8 mouse cellular contexts compared by ENCODE assay signal in the genomic region with DNA sequence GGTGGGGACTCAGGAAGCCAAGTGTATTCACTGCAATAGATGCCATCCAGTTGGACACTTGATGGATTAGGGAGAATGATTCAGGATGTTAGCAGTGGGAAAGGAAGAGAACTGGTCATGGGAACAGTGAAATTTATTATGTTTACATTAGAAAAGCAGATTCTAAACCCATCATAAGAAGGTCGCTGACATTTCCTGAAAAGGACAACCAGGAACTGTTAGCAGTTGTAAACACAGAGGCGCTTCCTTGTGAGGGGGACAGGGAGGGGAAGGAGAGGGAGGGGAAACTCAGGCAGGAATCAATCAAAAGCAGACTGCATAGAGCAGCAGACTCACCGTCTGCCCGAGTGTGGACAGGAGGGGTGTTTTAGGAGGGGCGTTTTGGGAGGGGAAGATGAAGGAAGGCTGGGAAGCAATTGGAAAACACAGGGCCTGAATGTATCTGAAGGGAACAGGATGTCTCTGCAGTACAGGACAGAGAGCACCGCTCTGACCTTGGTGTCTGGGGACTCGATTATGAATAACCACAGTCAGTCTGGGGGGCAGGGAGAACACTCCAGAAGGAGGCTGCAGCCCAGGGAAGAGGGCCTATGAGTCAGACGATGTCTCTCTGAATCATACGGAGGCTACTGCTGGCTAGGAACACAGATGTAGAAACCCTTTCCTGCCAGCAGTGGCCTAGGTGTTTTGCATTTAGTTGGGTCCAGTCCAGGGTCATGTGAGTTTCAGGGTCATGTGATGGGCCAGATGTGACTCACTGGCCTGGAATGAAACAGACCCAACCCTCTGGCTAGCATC. TPM values are rescaled to one million over a fixed set of nuclear protein-coding genes. Genes with fewer than 3 reads are reported as not detected.
DNase-seq lines count a peak whose midpoint lies in the region; ATAC-seq lines count a peak whose summit lies in the region.

No protein-coding gene starts in this region.

- H3K9me3 ChIP-seq in embryonic facial prominence, embryonic 15.5 days (replicated peaks): no peaks in the 10 kb centered on the region
- H3K9me3 ChIP-seq in limb, embryonic 12.5 days: no peaks in the 10 kb centered on the region
- H3K9me3 ChIP-seq in midbrain, embryonic 14.5 days (ENCODE audit: control insufficient read depth, low read length): no peaks in the 10 kb centered on the region

- DNase-seq in 3T3-L1 (ENCODE audit: low read depth, low spot score) (peak; percentile 100), MN1 (ENCODE audit: low spot score) (peak; percentile 95)
- DNase-seq in heart, postnatal 4 days: peak; percentile 79
- no peak for DNase-seq in midbrain, embryonic 14.5 days
- no peak for DNase-seq in spleen, postnatal 4 days (ENCODE audit: low spot score in 2 of 2)

- H3K27me3 ChIP-seq in embryonic facial prominence, embryonic 15.5 days: no peaks in the 10 kb centered on the region
- no peaks in the 10 kb centered on the region for H3K27me3 ChIP-seq in limb, embryonic 12.5 days
- H3K27me3 ChIP-seq in midbrain, embryonic 14.5 days (ENCODE audit: control insufficient read depth, insufficient read depth, low read length): no peaks in the 10 kb centered on the region

- H3K4me3 ChIP-seq in embryonic facial prominence, embryonic 15.5 days (replicated peaks): no peak overlapping the region
- H3K4me3 ChIP-seq in limb, embryonic 12.5 days (replicated peaks): no peak overlapping the region
- H3K4me3 ChIP-seq in midbrain, embryonic 14.5 days (replicated peaks; ENCODE audit: low read depth, low read length): no peak overlapping the region

- H3K27ac ChIP-seq in embryonic facial prominence, embryonic 15.5 days (replicated peaks): peak overlapping the region; percentile 52
- H3K27ac ChIP-seq in limb, embryonic 12.5 days: peak overlapping the region; percentile 73
- H3K27ac ChIP-seq in midbrain, embryonic 14.5 days (replicated peaks; ENCODE audit: low read depth, low read length): peak overlapping the region; percentile 22; the same call in 1 of the 2 replicates

- peaks cover 20% of the 10 kb centered on the region for H3K4me1 ChIP-seq in embryonic facial prominence, embryonic 15.5 days
- H3K4me1 ChIP-seq in limb, embryonic 12.5 days (replicated peaks): peaks cover 22% of the 10 kb centered on the region
- no peaks in the 10 kb centered on the region for H3K4me1 ChIP-seq in midbrain, embryonic 14.5 days (ENCODE audit: control insufficient read depth, insufficient read depth, low read length)

- peak; percentile 61 for ATAC-seq in embryonic facial prominence, embryonic 15.5 days (ENCODE audit: insufficient number of reproducible peaks, low FRiP score, low TSS enrichment, low read depth)
- 0 out of 2 replicates have a peak, but pooled peaks have one; percentile 42 for ATAC-seq in limb, embryonic 12.5 days (ENCODE audit: insufficient number of reproducible peaks, insufficient read depth, low FRiP score, low TSS enrichment, low read depth)
- ATAC-seq in midbrain, embryonic 14.5 days (ENCODE audit: low FRiP score, low TSS enrichment): no peak
- no peak; the same call in 1 of the 2 replicates for ATAC-seq in megakaryocyte-erythroid progenitor cell, adult 5-6 weeks (replicated peaks; ENCODE audit: low FRiP score, low TSS enrichment, poor library complexity, severe bottlenecking)

- H3K4me2 ChIP-seq in embryonic facial prominence, embryonic 15.5 days (replicated peaks): no peak overlapping the region
- 0 out of 2 replicates have a peak overlapping the region, but pooled peaks have one; percentile 16 for H3K4me2 ChIP-seq in limb, embryonic 12.5 days
- no peak overlapping the region for H3K4me2 ChIP-seq in midbrain, embryonic 14.5 days (ENCODE audit: low read length)

- H3K36me3 ChIP-seq in embryonic facial prominence, embryonic 15.5 days: peaks cover 11% of the 10 kb centered on the region
- H3K36me3 ChIP-seq in limb, embryonic 12.5 days: peaks cover 22% of the 10 kb centered on the region
- H3K36me3 ChIP-seq in midbrain, embryonic 14.5 days (ENCODE audit: control insufficient read depth, insufficient read depth, low read length): peaks cover 10% of the 10 kb centered on the region

- no peak overlapping the region for H3K9ac ChIP-seq in embryonic facial prominence, embryonic 15.5 days
- no peak overlapping the region for H3K9ac ChIP-seq in limb, embryonic 12.5 days (replicated peaks)
- H3K9ac ChIP-seq in midbrain, embryonic 14.5 days (replicated peaks; ENCODE audit: low read length): no peak overlapping the region; the same call in 1 of the 2 replicates

- 20% methylated on average over 9 of the region's 9 CpGs for WGBS in embryonic facial prominence, embryonic 15.5 days
- WGBS in limb, embryonic 12.5 days: 23% methylated on average over 9 of the region's 9 CpGs
- 57% methylated on average over 9 of the region's 9 CpGs for WGBS in midbrain, embryonic 14.5 days

RNA-seq across cellular contexts. Expression of a gene that starts 12.9 kb away (rescaled TPM):
- 16.5 and 18.1 TPM in 2 replicates for polyA plus RNA-seq in embryonic facial prominence, embryonic 15.5 days (2015; fragmentation: Nextera tagmentation; extraction: Ambion mirVana)
- total RNA-seq in heart, postnatal 4 days (2021): 10 to 100 TPM; 21.7 to 23.1 TPM
- polyA plus RNA-seq in limb, embryonic 12.5 days (2016; fragmentation: Nextera tagmentation; extraction: Ambion mirVana): 22.8 and 23.1 TPM in 2 replicates
- polyA plus RNA-seq in midbrain, embryonic 14.5 days (2014; fragmentation: Nextera tagmentation; extraction: Ambion mirVana): 10.3 and 12.8 TPM in 2 replicates
- 22.7 and 37.5 TPM in 2 replicates for total RNA-seq in megakaryocyte-erythroid progenitor cell, adult 5-6 weeks (2014; fragmentation: Nextera tagmentation)
- 17.0 TPM in 2 replicates for total RNA-seq in megakaryocyte-erythroid progenitor cell, adult 5-6 weeks (2017)

RNA-seq across cellular contexts. Expression of a gene that starts 26.1 kb away (rescaled TPM):
- 0.16 and 0.28 TPM in 2 replicates for polyA plus RNA-seq in embryonic facial prominence, embryonic 15.5 days (2015; fragmentation: Nextera tagmentation; extraction: Ambion mirVana)
- total RNA-seq in heart, postnatal 4 days (2021): not detected
- 0.20 and 0.64 TPM in 2 replicates for polyA plus RNA-seq in limb, embryonic 12.5 days (2016; fragmentation: Nextera tagmentation; extraction: Ambion mirVana)
- polyA plus RNA-seq in midbrain, embryonic 14.5 days (2014; fragmentation: Nextera tagmentation; extraction: Ambion mirVana): not detected in 2 replicates
- total RNA-seq in megakaryocyte-erythroid progenitor cell, adult 5-6 weeks (2014; fragmentation: Nextera tagmentation): not detected in 2 replicates
- total RNA-seq in megakaryocyte-erythroid progenitor cell, adult 5-6 weeks (2017): 0.80 TPM in 1 of 2 replicates, not detected in the other

RNA-seq across cellular contexts. Expression of a gene that starts 30.5 kb away (rescaled TPM):
- polyA plus RNA-seq in embryonic facial prominence, embryonic 15.5 days (2015; fragmentation: Nextera tagmentation; extraction: Ambion mirVana): 10.1 and 10.2 TPM in 2 replicates
- total RNA-seq in heart, postnatal 4 days (2021): 1 to 10 TPM; 1.8 to 2.2 TPM
- 8.0 and 9.7 TPM in 2 replicates for polyA plus RNA-seq in limb, embryonic 12.5 days (2016; fragmentation: Nextera tagmentation; extraction: Ambion mirVana)
- 4.1 and 5.6 TPM in 2 replicates for polyA plus RNA-seq in midbrain, embryonic 14.5 days (2014; fragmentation: Nextera tagmentation; extraction: Ambion mirVana)
- 45.8 and 69.9 TPM in 2 replicates for total RNA-seq in megakaryocyte-erythroid progenitor cell, adult 5-6 weeks (2014; fragmentation: Nextera tagmentation)
- total RNA-seq in megakaryocyte-erythroid progenitor cell, adult 5-6 weeks (2017): 10.0 and 12.9 TPM in 2 replicates

RNA-seq across cellular contexts. Expression of a gene that starts 42.7 kb away (rescaled TPM):
- polyA plus RNA-seq in embryonic facial prominence, embryonic 15.5 days (2015; fragmentation: Nextera tagmentation; extraction: Ambion mirVana): 12.7 and 13.1 TPM in 2 replicates
- total RNA-seq in heart, postnatal 4 days (2021): 1 to 10 TPM; 4.8 to 6.6 TPM
- polyA plus RNA-seq in limb, embryonic 12.5 days (2016; fragmentation: Nextera tagmentation; extraction: Ambion mirVana): 8.4 and 9.7 TPM in 2 replicates
- 4.4 and 6.0 TPM in 2 replicates for polyA plus RNA-seq in midbrain, embryonic 14.5 days (2014; fragmentation: Nextera tagmentation; extraction: Ambion mirVana)
- total RNA-seq in megakaryocyte-erythroid progenitor cell, adult 5-6 weeks (2014; fragmentation: Nextera tagmentation): 19.5 and 22.4 TPM in 2 replicates
- total RNA-seq in megakaryocyte-erythroid progenitor cell, adult 5-6 weeks (2017): 2.8 and 3.1 TPM in 2 replicates

RNA-seq across cellular contexts. Expression of a gene that starts 42.7 kb away (rescaled TPM):
- polyA plus RNA-seq in embryonic facial prominence, embryonic 15.5 days (2015; fragmentation: Nextera tagmentation; extraction: Ambion mirVana): 37.2 and 48.9 TPM in 2 replicates
- total RNA-seq in heart, postnatal 4 days (2021): 10 to 100 TPM; 19.2 to 21.6 TPM
- polyA plus RNA-seq in limb, embryonic 12.5 days (2016; fragmentation: Nextera tagmentation; extraction: Ambion mirVana): 36.0 and 37.6 TPM in 2 replicates
- polyA plus RNA-seq in midbrain, embryonic 14.5 days (2014; fragmentation: Nextera tagmentation; extraction: Ambion mirVana): 18.1 and 21.9 TPM in 2 replicates
- total RNA-seq in megakaryocyte-erythroid progenitor cell, adult 5-6 weeks (2014; fragmentation: Nextera tagmentation): 56.4 and 79.5 TPM in 2 replicates
- total RNA-seq in megakaryocyte-erythroid progenitor cell, adult 5-6 weeks (2017): 13.9 and 14.7 TPM in 2 replicates

Comparison
In these comparisons a context has a peak if more than half of its experiments do, and no peak if none do; other contexts are left out.
1. DNase-seq: peak in 3T3-L1 (single experiment), MN1 (single experiment) and heart, postnatal 4 days (single experiment); none in midbrain, embryonic 14.5 days (single experiment) and spleen, postnatal 4 days (0 of 2).
2. ATAC-seq: peak in embryonic facial prominence, embryonic 15.5 days (single experiment) and limb, embryonic 12.5 days (single experiment); none in midbrain, embryonic 14.5 days (single experiment) and megakaryocyte-erythroid progenitor cell, adult 5-6 weeks (single experiment).
3. H3K27ac ChIP-seq: peak in every context shown above with its lines; median percentile 73 in limb, embryonic 12.5 days; 52 in embryonic facial prominence, embryonic 15.5 days; 22 in midbrain, embryonic 14.5 days.